Mouse (Mus musculus) intestine, postnatal 0 days (tissue): ENCODE results near the gene Hrasls. TPM values are rescaled to one million over a fixed set of nuclear protein-coding genes. Genes with fewer than 3 reads are reported as not detected.

ENCODE experiments used
- ATAC-seq: fragments of 200-750 bp; cut with Nextera tagmentation; 2 replicates; pipeline ENCODE4 v1.8.0; 2017; ENCODE audit warnings: mild to moderate bottlenecking, moderate TSS enrichment, moderate library complexity
- H3K27ac ChIP-seq: fragments of 300-500 bp; sonication (generic); 2 replicates; pipeline ENCODE4 v1.5.1; 2014; ENCODE audit warnings: mild to moderate bottlenecking, low read depth, low read length, moderate library complexity
- H3K27me3 ChIP-seq: fragments of 300-500 bp; sonication (generic); replicated peaks from 2 replicates; pipeline ENCODE4 v1.6.1; 2014; ENCODE audit warnings: low read length, mixed read lengths; ENCODE audit not compliant: control insufficient read depth, insufficient read depth
- H3K36me3 ChIP-seq: fragments of 300-500 bp; sonication (generic); 2 replicates; pipeline ENCODE4 v1.6.1; 2014; ENCODE audit warnings: mild to moderate bottlenecking, moderate library complexity; ENCODE audit not compliant: control insufficient read depth, insufficient read depth
- H3K4me1 ChIP-seq: fragments of 300-500 bp; sonication (generic); replicated peaks from 2 replicates; pipeline ENCODE4 v1.6.1; 2014; ENCODE audit warnings: antibody characterized with exemption, low read length, mixed read lengths; ENCODE audit not compliant: control insufficient read depth, insufficient read depth
- H3K4me2 ChIP-seq: fragments of 300-500 bp; sonication (generic); replicated peaks from 2 replicates; pipeline ENCODE4 v1.6.1; 2014; ENCODE audit warnings: low read depth, mild to moderate bottlenecking, moderate library complexity
- H3K4me3 ChIP-seq: fragments of 300-500 bp; sonication (generic); 2 replicates; pipeline ENCODE4 v1.5.1; 2014; ENCODE audit warnings: low read depth, low read length
- H3K9ac ChIP-seq: fragments of 300-500 bp; sonication (generic); 2 replicates; pipeline ENCODE4 v1.6.1; 2014; ENCODE audit warnings: mild to moderate bottlenecking, low read depth, low read length
- H3K9me3 ChIP-seq: fragments of 300-500 bp; sonication (generic); 2 replicates; pipeline ENCODE4 v1.6.1; 2016; ENCODE audit warnings: mixed run types; ENCODE audit not compliant: control insufficient read depth
- CTCF ChIP-seq: sonication (generic); IDR thresholded peaks from 2 replicates; pipeline ENCODE4 v1.5.1; 2016; ENCODE audit warnings: low read depth, mild to moderate bottlenecking, control low read depth, antibody characterized with exemption, moderate library complexity
- WGBS: fragments of 180-500 bp; shearing (Covaris S2); extraction: QIAGEN DNeasy Blood & Tissue Kit; methylation state at CpG from one replicate; pipeline ENCODE4 v1.1.7; 2014; 5-methylcytosine and 5-hydroxymethylcytosine counted together
- polyA plus RNA-seq: library from polyadenylated mRNA; unstranded; fragments of >200 nt; fragmentation: Nextera tagmentation; extraction: Ambion mirVana; gene quantifications from 2 replicates; pipeline ENCODE4 v1.2.1, GENCODE M21; 2015

The Hrasls gene
- polyA plus RNA-seq, 1 experiment from 2014 or later, result 0.14 TPM

DNA sequence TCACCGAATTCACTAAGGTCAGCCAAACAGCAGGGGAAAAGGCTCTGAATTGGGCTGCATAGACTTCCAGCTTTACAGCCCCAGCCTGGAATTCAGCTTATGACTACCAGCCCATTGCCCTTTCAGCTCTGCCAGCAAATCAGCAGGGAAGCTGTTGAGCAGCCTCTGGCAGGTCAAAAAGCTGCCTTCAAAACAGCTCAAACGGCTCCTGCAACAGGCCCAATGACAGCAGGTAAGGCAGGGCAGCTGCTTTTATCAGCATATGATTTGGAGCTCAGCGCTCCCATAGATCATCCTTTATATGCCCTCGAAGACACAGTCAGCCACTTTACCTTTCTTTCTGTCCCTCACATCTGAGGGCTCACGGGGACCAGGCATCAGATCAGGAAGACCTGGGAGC is 16.6 kb upstream of the Hrasls start:
- Histone ChIP-seq H3K4me2 (no peak overlapping the region), H3K27me3 (no peaks in the 10 kb centered on the region), H3K36me3 (no peaks in the 10 kb centered on the region), H3K4me1 (no peaks in the 10 kb centered on the region), H3K27ac (no peak overlapping the region), H3K9ac (no peak overlapping the region), H3K9me3 (no peaks in the 10 kb centered on the region), H3K4me3 (no peak overlapping the region)
- TF ChIP-seq CTCF, result no peak
- no peak for ATAC-seq
- 54% methylated on average over 5 of the region's 5 CpGs for WGBS

DNA sequence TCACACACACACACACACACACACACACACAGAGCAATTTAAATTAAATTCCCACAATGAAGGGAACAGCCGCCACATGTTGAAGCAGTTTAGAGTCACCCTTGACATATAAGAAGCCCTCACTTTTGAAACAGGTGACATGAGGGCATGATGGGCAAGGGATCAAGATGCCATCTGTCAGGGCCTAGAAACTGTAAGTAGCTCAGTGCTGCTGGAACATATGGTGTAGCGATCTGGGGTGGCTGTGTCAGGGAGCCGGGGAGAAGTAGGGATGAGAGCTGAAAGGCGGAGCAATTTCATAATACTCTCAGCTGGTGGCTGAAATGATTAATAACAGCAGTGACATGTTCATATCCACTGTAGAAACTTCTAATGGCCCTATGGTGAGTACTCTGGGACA is 15.5 kb upstream of the Hrasls start:
- TF ChIP-seq CTCF, result no peak

DNA sequence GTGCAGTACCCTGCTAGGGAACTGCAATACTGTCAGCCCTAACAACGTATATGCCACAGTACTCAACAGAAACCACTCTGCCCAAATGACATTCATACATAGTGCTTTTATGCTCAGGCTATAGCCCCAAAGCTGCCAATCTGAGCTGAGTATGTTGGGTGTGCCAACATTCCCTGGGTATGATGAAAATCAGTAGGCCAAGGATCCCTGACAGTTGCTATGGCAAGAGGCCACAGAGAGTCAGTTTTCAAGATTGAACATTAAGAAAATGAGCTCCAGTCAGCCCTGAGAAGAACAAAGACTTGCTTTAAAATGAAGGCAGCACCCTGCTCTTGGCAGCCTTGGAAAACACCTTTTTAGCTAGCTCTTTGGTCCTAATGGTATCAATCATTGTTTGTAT is 14.3 kb upstream of the Hrasls start:
- no peak for ATAC-seq
- no peak for TF ChIP-seq CTCF
- Histone ChIP-seq H3K9me3 (no peaks in the 10 kb centered on the region), H3K9ac (no peak overlapping the region), H3K36me3 (no peaks in the 10 kb centered on the region), H3K4me3 (no peak overlapping the region), H3K27ac (no peak overlapping the region), H3K27me3 (no peaks in the 10 kb centered on the region), H3K4me2 (no peak overlapping the region), H3K4me1 (no peaks in the 10 kb centered on the region)
- WGBS, result 84% methylated on average over 1 of the region's 1 CpGs

More for the DNA sequence above, 15.5 kb upstream of the Hrasls start:
- Histone ChIP-seq H3K36me3 (no peaks in the 10 kb centered on the region), H3K9me3 (no peaks in the 10 kb centered on the region), H3K27me3 (no peaks in the 10 kb centered on the region), H3K4me1 (no peaks in the 10 kb centered on the region), H3K27ac (no peak overlapping the region), H3K9ac (no peak overlapping the region), H3K4me2 (no peak overlapping the region), H3K4me3 (no peak overlapping the region)
- 83% methylated on average over 4 of the region's 4 CpGs for WGBS
- no peak for ATAC-seq

DNA sequence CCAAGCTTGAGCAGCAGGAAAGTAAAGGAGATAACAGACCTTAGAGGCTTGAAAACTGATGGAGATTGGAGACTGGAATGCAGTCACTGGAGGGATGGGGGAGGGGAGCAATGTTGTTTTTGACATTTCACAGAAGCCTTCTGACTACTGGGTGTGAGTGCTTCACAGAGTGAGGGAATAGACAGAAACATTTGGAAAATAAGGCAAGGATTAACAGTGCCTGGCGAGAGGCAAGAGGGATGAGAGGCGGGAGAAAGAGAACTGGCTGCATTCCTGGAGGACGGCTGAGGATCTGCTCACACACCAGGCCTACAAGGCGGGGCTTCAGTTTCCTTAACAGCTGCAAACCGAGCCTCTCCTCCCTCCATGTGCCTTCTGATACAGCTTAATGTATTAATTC is 11.0 kb upstream of the Hrasls start:
- H3K27ac ChIP-seq, result no peak overlapping the region
- no peak for TF ChIP-seq CTCF
- H3K4me2 ChIP-seq, result no peak overlapping the region
- WGBS, result 24% methylated on average over 5 of the region's 5 CpGs
- no peaks in the 10 kb centered on the region for H3K36me3 ChIP-seq
- H3K27me3 ChIP-seq, result no peaks in the 10 kb centered on the region
- H3K9me3 ChIP-seq, result no peaks in the 10 kb centered on the region
- no peak for ATAC-seq
- H3K9ac ChIP-seq, result no peak overlapping the region
- H3K4me1 ChIP-seq, result no peaks in the 10 kb centered on the region
- H3K4me3 ChIP-seq, result no peak overlapping the region

DNA sequence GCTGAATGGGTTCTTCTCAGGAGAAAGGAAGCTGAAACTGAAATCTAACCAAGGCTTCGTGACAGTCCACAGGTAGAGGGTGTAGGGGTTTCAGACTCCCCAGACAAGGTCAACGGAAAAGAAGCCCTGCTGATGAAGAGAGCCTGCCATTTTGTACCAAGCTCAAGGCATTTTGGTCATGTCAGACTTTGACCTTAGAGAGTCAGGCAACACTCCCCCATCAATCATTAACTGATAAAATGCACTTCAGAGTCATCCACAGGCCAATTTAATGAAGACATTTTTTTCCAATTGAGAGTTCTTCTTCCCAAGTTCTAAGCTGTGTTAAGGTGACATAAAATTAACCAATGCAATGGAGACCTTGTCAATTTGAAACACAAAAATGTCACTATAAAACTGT is 8.3 kb upstream of the Hrasls start:
- ATAC-seq, result no peak
- H3K9me3 ChIP-seq, result no peaks in the 10 kb centered on the region

DNA sequence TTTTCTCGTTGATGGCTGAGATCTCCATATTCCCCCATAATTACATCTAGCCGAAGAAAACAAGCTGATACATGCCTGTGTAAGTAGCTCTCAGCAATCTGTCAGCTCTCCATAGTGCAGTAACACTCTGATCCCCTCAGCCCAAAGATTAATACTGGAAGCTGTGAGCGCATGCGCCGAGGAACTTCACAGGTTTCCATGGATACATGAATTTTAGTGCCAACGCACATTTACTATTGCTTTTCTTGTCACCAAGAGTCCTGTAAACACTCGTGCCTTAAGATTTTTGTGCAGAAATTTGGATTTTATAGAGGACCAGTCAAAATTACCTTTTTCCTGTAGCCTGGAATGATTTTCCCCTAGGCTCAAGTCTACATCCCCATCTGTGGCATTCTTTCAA is 4.6 kb upstream of the Hrasls start:
- no peak for ATAC-seq
- TF ChIP-seq CTCF, result no peak
- WGBS, result 75% methylated on average over 7 of the region's 7 CpGs

More for the DNA sequence above, 8.3 kb upstream of the Hrasls start:
- no peaks in the 10 kb centered on the region for H3K27me3 ChIP-seq
- H3K9ac ChIP-seq, result no peak overlapping the region
- no peak overlapping the region for H3K27ac ChIP-seq
- H3K4me1 ChIP-seq, result no peaks in the 10 kb centered on the region
- TF ChIP-seq CTCF, result no peak
- no peak overlapping the region for H3K4me3 ChIP-seq
- 78% methylated on average over 2 of the region's 2 CpGs for WGBS
- H3K4me2 ChIP-seq, result no peak overlapping the region
- no peaks in the 10 kb centered on the region for H3K36me3 ChIP-seq

DNA sequence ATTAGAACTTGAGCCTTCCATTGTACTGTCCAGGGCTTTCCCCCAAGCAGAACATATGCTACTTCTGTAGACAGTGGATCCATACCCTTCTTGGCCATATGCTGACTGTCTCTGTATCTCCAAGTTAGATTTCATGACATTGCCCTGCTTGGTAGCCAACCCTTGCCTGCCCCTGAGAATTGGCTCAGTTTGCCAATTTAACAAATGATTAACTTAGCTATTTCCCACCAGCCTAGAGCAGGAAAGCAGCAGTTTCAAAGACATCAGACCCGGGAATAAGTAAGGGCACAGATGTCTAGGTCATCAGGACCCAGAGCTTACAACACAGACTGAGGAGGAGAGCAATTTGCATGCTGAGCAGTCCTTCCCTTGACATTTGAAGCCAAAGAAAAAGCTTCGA is 3.9 kb upstream of the Hrasls start:
- no peak for ATAC-seq
- Histone ChIP-seq H3K36me3 (no peaks in the 10 kb centered on the region), H3K4me2 (no peak overlapping the region), H3K27ac (no peak overlapping the region), H3K27me3 (peaks cover 8% of the 10 kb centered on the region), H3K4me3 (no peak overlapping the region), H3K9ac (no peak overlapping the region), H3K4me1 (no peaks in the 10 kb centered on the region), H3K9me3 (no peaks in the 10 kb centered on the region)
- no peak for TF ChIP-seq CTCF
- 25% methylated on average over 2 of the region's 2 CpGs for WGBS

More for the DNA sequence above, 4.6 kb upstream of the Hrasls start:
- Histone ChIP-seq H3K4me2 (no peak overlapping the region), H3K36me3 (no peaks in the 10 kb centered on the region), H3K9ac (no peak overlapping the region), H3K27me3 (peaks cover 4% of the 10 kb centered on the region), H3K27ac (no peak overlapping the region), H3K4me1 (no peaks in the 10 kb centered on the region), H3K9me3 (no peaks in the 10 kb centered on the region), H3K4me3 (no peak overlapping the region)
